Mouse (Mus musculus): ENCODE data around the gene Ciao2a.

DNA sequence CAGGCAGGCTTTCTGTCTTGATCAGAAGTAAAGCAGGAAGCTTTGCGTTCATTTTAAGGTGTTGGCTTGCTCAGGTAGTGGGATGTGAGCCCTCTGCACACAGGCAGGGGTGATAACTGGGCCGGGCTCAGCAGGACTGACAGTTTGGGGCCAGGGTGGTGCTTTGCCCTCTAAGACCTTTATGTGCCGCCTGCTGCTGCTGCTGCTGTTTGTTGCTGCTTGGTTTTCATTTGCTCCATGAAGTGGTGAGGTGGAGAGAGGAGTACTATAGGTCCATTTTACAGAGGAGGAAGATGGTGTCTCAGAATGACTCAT is 56.2 kb downstream of the Ciao2a start:
- TF ChIP-seq CTCF (IDR thresholded peaks at IDR 0.05; ENCODE audit: low read depth, low read length) = no peak
- no peak for TF ChIP-seq POLR2A (IDR thresholded peaks at IDR 0.05; ENCODE audit: insufficient read depth, low read length)
- TF ChIP-seq EP300 (IDR thresholded peaks at IDR 0.05; ENCODE audit: insufficient read depth, low read depth, low read length) = no peak

Measured in ES-Bruce4 (cell line).